Mouse (Mus musculus): ENCODE measurements around the gene Ppp6r3.

DNA sequence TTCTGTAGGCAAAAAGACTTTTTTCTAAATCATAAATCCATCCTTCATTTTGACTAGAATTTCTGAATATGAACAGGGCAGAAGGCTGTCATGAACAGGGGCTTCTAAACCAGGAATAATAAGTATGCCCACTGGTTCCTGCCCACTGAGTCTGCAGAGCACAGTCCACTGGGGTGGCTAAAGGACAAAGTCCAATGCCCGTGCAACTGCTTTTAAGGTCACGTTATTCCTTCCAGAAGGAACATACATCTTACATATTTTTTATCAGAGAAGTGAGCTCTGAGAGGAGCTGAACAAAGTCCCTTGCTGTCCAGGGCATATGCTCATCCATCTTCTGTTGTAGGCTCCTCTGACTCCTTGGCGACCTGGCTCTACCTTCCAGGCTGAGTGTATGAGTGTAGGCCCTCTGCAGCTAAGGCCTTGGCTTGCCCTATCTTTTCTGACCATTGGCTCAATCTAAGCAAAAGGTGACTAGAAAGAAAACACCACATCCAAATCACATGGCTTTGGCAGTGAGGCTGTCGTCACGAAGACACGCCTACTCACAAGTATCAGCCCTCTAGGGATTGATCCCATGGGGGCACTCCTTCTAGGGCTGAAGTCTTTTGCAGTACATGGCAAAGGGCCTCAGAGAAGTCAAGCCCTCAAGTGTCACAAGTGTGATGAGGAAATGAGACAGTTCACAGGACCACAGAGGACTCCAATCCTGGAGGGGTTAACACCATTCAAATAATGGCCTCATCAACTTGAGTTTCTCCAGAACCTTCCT is 117.0 kb downstream of the Ppp6r3 start:
- TF ChIP-seq CTCF (conservative IDR thresholded peaks at IDR 0.05; ENCODE audit: low read length) = no peak
- TF ChIP-seq POU5F1 (IDR thresholded peaks at IDR 0.05; ENCODE audit: borderline replicate concordance, low read length) = no peak

Data from E14TG2a.4 (cell line).